Mouse (Mus musculus) kidney, embryonic 16.5 days (tissue): Measurements from ENCODE around the gene Sult6b2. TPM values are rescaled to one million over a fixed set of nuclear protein-coding genes. Genes with fewer than 3 reads are reported as not detected.

Source experiments
- ATAC-seq: fragments of 200-750 bp; cut with Nextera tagmentation; 2 replicates; pipeline ENCODE4 v1.8.0; 2017; ENCODE audit warnings: moderate TSS enrichment; ENCODE audit not compliant: low FRiP score, low TSS enrichment
- H3K27ac ChIP-seq: fragments of 300-500 bp; sonication (generic); 2 replicates; pipeline ENCODE4 v1.5.1; 2014; ENCODE audit warnings: low read length
- H3K27me3 ChIP-seq: fragments of 300-500 bp; sonication (generic); 2 replicates; pipeline ENCODE4 v1.6.1; 2014; ENCODE audit warnings: low read length, control low read depth, mixed read lengths; ENCODE audit not compliant: insufficient read depth
- H3K36me3 ChIP-seq: fragments of 300-500 bp; sonication (generic); 2 replicates; pipeline ENCODE4 v1.6.1; 2014; ENCODE audit warnings: low read length, control low read depth, mixed read lengths; ENCODE audit not compliant: insufficient read depth
- H3K4me1 ChIP-seq: fragments of 300-500 bp; sonication (generic); 2 replicates; pipeline ENCODE4 v1.6.1; 2014; ENCODE audit warnings: low read length, control low read depth, mixed read lengths; ENCODE audit not compliant: insufficient read depth
- H3K4me2 ChIP-seq: fragments of 300-500 bp; sonication (generic); replicated peaks from 2 replicates; pipeline ENCODE4 v1.6.1; 2014; ENCODE audit warnings: low read depth, low read length
- H3K4me3 ChIP-seq: fragments of 300-500 bp; sonication (generic); 2 replicates; pipeline ENCODE4 v1.5.1; 2014; ENCODE audit warnings: mild to moderate bottlenecking, low read length
- H3K9ac ChIP-seq: fragments of 300-500 bp; sonication (generic); replicated peaks from 2 replicates; pipeline ENCODE4 v1.6.1; 2014; ENCODE audit warnings: low read length
- H3K9me3 ChIP-seq: fragments of 300-500 bp; sonication (generic); 2 replicates; pipeline ENCODE4 v1.6.1; 2016; ENCODE audit warnings: low read length, control low read depth
- WGBS: fragments of 180-500 bp; shearing (Covaris S2); extraction: QIAGEN DNeasy Blood & Tissue Kit; methylation state at CpG from one replicate; pipeline ENCODE4 v1.1.7; 2014; 5-methylcytosine and 5-hydroxymethylcytosine counted together
- polyA plus RNA-seq: library from polyadenylated mRNA; unstranded; fragments of >200 nt; fragmentation: Nextera tagmentation; extraction: Ambion mirVana; gene quantifications from 2 replicates; pipeline ENCODE4 v1.2.1, GENCODE M21; 2015

The Sult6b2 gene
- polyA plus RNA-seq, 1 experiment from 2014 or later, result not detected

- no peak for ATAC-seq
- WGBS, result 70% methylated on average over 2 of the region's 2 CpGs
- H3K27ac ChIP-seq, result no peak overlapping the region
Measured at GRCm38 (mm10) chr6:142759633-142760032, 44.7 kb downstream of the Sult6b2 start.

DNA sequence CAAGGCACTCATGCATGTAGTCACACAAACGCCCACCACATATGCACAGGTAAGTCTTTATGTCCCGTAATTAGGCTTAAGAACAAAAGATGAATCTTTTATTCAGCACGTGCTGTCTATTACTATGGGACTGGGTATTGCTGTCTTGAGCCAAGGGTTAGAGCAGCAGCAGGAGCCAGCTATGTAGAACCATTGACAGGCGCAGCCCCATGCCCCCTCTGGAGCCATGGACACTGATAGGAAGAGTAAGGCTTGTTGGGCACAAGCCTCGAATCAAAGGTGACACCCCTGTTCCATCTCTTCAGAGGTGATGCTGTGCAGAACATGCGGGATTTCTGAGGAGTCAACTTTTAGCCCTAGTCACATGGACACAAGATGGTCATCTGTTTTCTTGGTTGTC lies 45.7 kb downstream of the Sult6b2 start:
- Histone ChIP-seq H3K9ac (no peak overlapping the region), H3K4me3 (no peak overlapping the region), H3K9me3 (no peaks in the 10 kb centered on the region), H3K4me2 (no peak overlapping the region), H3K4me1 (peaks cover 13% of the 10 kb centered on the region), H3K36me3 (peaks cover 3% of the 10 kb centered on the region; the same call in 1 of the 2 replicates), H3K27me3 (peaks cover 17% of the 10 kb centered on the region), H3K27ac (no peak overlapping the region)
- ATAC-seq, result no peak
- 95% methylated on average over 6 of the region's 6 CpGs for WGBS

More at GRCm38 (mm10) chr6:142759633-142760032, 44.7 kb downstream of the Sult6b2 start:
- Histone ChIP-seq H3K36me3 (peaks cover 11% of the 10 kb centered on the region), H3K27me3 (peaks cover 12% of the 10 kb centered on the region), H3K9me3 (no peaks in the 10 kb centered on the region), H3K9ac (no peak overlapping the region), H3K4me3 (no peak overlapping the region), H3K4me1 (peaks cover 13% of the 10 kb centered on the region), H3K4me2 (no peak overlapping the region)

GRCm38 (mm10) chr6:142757976-142758375 lies 46.3 kb downstream of the Sult6b2 start:
- no peak for ATAC-seq
- Histone ChIP-seq H3K36me3 (peaks cover 3% of the 10 kb centered on the region; the same call in 1 of the 2 replicates), H3K4me2 (peak overlapping the region; percentile 74), H3K4me1 (peaks cover 13% of the 10 kb centered on the region), H3K9me3 (no peaks in the 10 kb centered on the region), H3K4me3 (peak overlapping the region; percentile 94), H3K9ac (no peak overlapping the region; the same call in 1 of the 2 replicates), H3K27ac (no peak overlapping the region), H3K27me3 (peaks cover 17% of the 10 kb centered on the region)
- WGBS, result 84% methylated on average over 6 of the region's 6 CpGs

GRCm38 (mm10) chr6:142757334-142757965 lies 46.9 kb downstream of the Sult6b2 start:
- Histone ChIP-seq H3K27me3 (peaks cover 17% of the 10 kb centered on the region), H3K27ac (peak overlapping the region; percentile 75; the same call in 1 of the 2 replicates), H3K4me1 (peaks cover 13% of the 10 kb centered on the region), H3K9me3 (no peaks in the 10 kb centered on the region), H3K4me3 (peak overlapping the region; percentile 94), H3K9ac (peak overlapping the region; percentile 93), H3K36me3 (peaks cover 3% of the 10 kb centered on the region; the same call in 1 of the 2 replicates), H3K4me2 (peak overlapping the region; percentile 74)
- 40% methylated on average over 10 of the region's 10 CpGs for WGBS
- no peak for ATAC-seq

GRCm38 (mm10) chr6:142756507-142757333 lies 47.6 kb downstream of the Sult6b2 start, which contains the start of gene Cmas:
Cmas (plus strand) TSS chr6:142756686.
- peak within 1 kb of the TSS; percentile 75 for H3K27ac ChIP-seq
- H3K4me1 ChIP-seq, result peaks cover 13% of the 10 kb centered on the region
- peak; percentile 98 for ATAC-seq
- peak within 1 kb of the TSS; percentile 74 for H3K4me2 ChIP-seq
- peaks cover 17% of the 10 kb centered on the region for H3K27me3 ChIP-seq
- under 1% methylated on average over 63 of the region's 68 CpGs for WGBS
- no peaks in the 10 kb centered on the region for H3K9me3 ChIP-seq
- peak within 1 kb of the TSS; percentile 94 for H3K4me3 ChIP-seq
- peak within 1 kb of the TSS; percentile 93 for H3K9ac ChIP-seq
- H3K36me3 ChIP-seq, result peaks cover 3% of the 10 kb centered on the region; the same call in 1 of the 2 replicates

DNA sequence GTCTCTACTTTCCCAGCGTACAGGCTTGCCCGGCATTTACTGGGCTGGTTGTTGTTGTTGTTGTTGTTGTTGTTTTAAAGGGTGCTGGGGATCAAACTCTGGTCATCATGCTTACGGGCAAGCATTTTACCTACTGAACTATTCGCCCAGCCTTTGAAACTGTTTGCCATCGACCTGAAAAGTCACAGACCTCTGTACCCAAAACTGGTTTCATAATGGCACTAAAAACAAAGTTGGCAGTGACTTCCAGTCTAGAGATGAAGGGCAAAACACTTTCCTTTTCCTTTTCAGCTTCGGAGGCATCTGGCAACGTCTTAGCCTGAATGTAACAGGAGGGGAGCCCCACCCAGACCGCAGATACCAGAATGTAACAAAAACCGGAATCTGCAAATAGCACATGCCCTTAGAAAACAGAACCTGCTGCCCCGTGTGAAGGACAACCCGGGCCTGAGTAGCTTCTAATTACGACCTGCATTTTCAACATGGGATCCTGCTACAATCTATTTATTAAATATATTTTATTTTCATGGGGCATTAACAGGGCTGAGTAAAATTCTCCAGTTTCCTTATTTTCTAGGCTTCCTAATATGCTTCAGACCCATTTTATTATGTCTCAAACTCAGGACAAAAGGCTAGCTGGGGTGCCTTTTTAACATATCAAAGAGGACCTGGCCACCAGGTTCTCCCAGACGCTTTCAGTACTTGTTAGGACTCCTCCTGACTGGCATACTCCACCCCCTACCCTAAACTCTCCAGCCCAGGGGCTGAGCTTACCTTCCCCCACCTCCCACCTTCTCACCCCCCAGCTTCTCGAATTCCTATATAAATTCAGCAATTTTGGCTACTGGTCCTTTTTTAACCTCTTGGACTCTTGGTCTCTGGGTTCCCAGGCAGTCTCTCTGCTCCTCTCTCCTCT lies 51.7 kb downstream of the Sult6b2 start:
- 39% methylated on average over 14 of the region's 14 CpGs for WGBS
- H3K27ac ChIP-seq, result no peak overlapping the region

DNA sequence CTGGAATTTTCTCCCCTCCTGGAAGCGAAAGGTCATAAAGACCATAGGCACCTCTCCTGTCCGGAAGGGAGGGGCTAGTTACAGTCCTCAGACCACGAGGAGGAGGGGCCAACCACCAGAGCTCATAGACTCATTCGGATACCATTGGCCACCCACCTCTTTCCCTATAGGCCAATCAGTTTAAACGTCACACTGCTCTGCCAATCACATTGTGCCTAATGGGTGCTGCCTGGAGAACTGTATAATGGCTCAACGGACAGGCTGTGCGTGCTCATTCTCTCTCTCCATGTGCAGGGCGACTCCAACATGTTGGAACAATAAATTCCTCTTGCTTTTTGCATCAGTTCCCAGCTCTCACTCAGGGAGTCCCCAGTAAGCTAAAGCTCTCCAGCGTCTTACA lies 52.9 kb downstream of the Sult6b2 start:
- Histone ChIP-seq H3K27me3 (peaks cover 17% of the 10 kb centered on the region), H3K36me3 (no peaks in the 10 kb centered on the region), H3K9ac (no peak overlapping the region), H3K9me3 (no peaks in the 10 kb centered on the region), H3K27ac (no peak overlapping the region), H3K4me1 (no peaks in the 10 kb centered on the region), H3K4me3 (no peak overlapping the region), H3K4me2 (no peak overlapping the region; the same call in 1 of the 2 replicates)
- WGBS, result 45% methylated on average over 9 of the region's 9 CpGs
- peak; percentile 64; the same call in 1 of the 2 replicates for ATAC-seq

More for the DNA sequence above, 51.7 kb downstream of the Sult6b2 start:
- no peaks in the 10 kb centered on the region for H3K36me3 ChIP-seq
- no peak for ATAC-seq
- H3K9ac ChIP-seq, result no peak overlapping the region
- H3K27me3 ChIP-seq, result peaks cover 17% of the 10 kb centered on the region
- H3K9me3 ChIP-seq, result no peaks in the 10 kb centered on the region
- H3K4me1 ChIP-seq, result peaks cover 5% of the 10 kb centered on the region
- H3K4me3 ChIP-seq, result no peak overlapping the region
- H3K4me2 ChIP-seq, result no peak overlapping the region

DNA sequence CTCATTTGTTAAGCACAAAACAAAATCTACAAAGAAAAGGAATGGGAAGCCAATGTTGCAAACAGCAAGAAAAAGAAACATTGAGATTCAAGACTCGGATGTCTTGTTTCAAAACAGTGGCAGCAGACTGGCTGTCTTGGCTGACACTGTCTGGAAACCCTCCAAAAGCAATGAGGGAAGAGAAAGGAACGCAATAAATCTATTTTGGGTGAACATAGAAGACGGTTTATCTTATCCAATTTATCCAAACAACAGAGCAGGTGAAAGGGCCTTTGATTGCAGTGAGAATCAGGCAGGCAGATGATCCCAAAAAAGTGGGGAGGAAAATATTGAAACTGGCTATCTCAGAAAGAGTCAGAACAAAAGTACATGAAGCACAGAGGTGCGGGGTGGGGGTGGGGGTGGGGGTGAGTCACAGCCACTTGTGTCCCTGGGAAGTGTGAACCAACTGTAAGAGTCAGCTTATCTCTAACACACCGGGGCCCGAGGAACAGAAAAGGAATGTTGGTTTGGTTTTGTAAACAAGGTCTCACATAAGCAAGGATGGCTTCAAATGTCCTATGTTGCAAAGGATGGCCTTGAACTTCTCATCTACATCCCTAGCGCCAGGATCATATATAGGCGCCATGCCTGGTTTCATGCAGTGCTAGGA lies 56.1 kb downstream of the Sult6b2 start:
- Histone ChIP-seq H3K4me3 (no peak overlapping the region), H3K9ac (no peak overlapping the region), H3K36me3 (no peaks in the 10 kb centered on the region), H3K4me2 (no peak overlapping the region), H3K27ac (no peak overlapping the region), H3K4me1 (no peaks in the 10 kb centered on the region), H3K9me3 (peaks cover 4% of the 10 kb centered on the region; the same call in 1 of the 2 replicates), H3K27me3 (no peaks in the 10 kb centered on the region)
- 71% methylated on average over 8 of the region's 8 CpGs for WGBS
- ATAC-seq, result no peak

- no peak overlapping the region for H3K27ac ChIP-seq
- no peak for ATAC-seq
- peaks cover 4% of the 10 kb centered on the region; the same call in 1 of the 2 replicates for H3K9me3 ChIP-seq
- no peak overlapping the region for H3K4me2 ChIP-seq
- H3K9ac ChIP-seq, result no peak overlapping the region
- H3K4me3 ChIP-seq, result no peak overlapping the region
- H3K36me3 ChIP-seq, result no peaks in the 10 kb centered on the region
- no peaks in the 10 kb centered on the region for H3K27me3 ChIP-seq
- no peaks in the 10 kb centered on the region for H3K4me1 ChIP-seq
- WGBS, result 78% methylated on average over 2 of the region's 2 CpGs
Measured at GRCm38 (mm10) chr6:142747165-142747564, 57.1 kb downstream of the Sult6b2 start.
